Mouse (Mus musculus): Measurements from ENCODE around the gene Gm7970.
"Not testable (repeated sequence)": the region's sequence is repeated elsewhere in the genome, so short reads cannot be mapped to it uniquely, and the experiment has no call there.

Gm7970 gene

GRCm38 (mm10) chr14:41555483-41555882 is at the start of gene Gm7970:
Gene Gm7970, minus strand, starts transcription at chr14:41555583.
- in situ Hi-C loops (cut with MboI, MseI), result loop anchor here (5.0 kb wide), 2 partner anchors 233 to 1742 kb away; no protein-coding TSS in a partner anchor

GRCm38 (mm10) chr14:41600935-41601334 is 45.6 kb upstream of the Gm7970 start:
- in situ Hi-C loops (cut with MboI, MseI), result not testable (repeated sequence)

- in situ Hi-C loops (cut with MboI, MseI), result loop anchor here (10.0 kb wide), 1 partner anchor 348 kb away; no protein-coding TSS in a partner anchor
These were observed 31.0 kb upstream of the Gm7970 start for GRCm38 (mm10) chr14:41586346-41586745.

GRCm38 (mm10) chr14:41572911-41573310 is 17.5 kb upstream of the Gm7970 start, which contains the start of gene 1700049E17Rik2:
Gene 1700049E17Rik2, plus strand, starts transcription at chr14:41573211.
- in situ Hi-C loops (cut with MboI, MseI), result loop anchor here (10.0 kb wide), 1 partner anchor 1542 kb away; no protein-coding TSS in a partner anchor

- in situ Hi-C loops (cut with MboI, MseI), result loop anchor here (10.0 to 25.0 kb wide), 3 partner anchors 150 to 1513 kb away; no protein-coding TSS in a partner anchor
These were observed 30.7 kb downstream of the Gm7970 start for GRCm38 (mm10) chr14:41524695-41525094.

GRCm38 (mm10) chr14:41520683-41521082 is 34.7 kb downstream of the Gm7970 start:
- in situ Hi-C loops (cut with MboI, MseI), result loop anchor here (10.0 to 25.0 kb wide), 3 partner anchors 154 to 1517 kb away; no protein-coding TSS in a partner anchor
